Comparison of ENCODE assay signal across 8 mouse cellular contexts in genomic region chr15:102516728-102517404, GRCm38 (mm10). TPM values are rescaled to one million over a fixed set of nuclear protein-coding genes. Genes with fewer than 3 reads are reported as not detected.
DNase-seq lines count a peak whose midpoint lies in the region; ATAC-seq and TF ChIP-seq lines count a peak whose summit lies in the region.

Gene Map3k12, minus strand, starts transcription at chr15:102517064.

- H3K4me2 ChIP-seq in hindbrain, embryonic 11.5 days (replicated peaks; ENCODE audit: low read depth, low read length) = peak within 1 kb of the TSS; percentile 82
- peak within 1 kb of the TSS; percentile 88 for H3K4me2 ChIP-seq in lung, postnatal 0 days (replicated peaks; ENCODE audit: low read depth, low read length)

- peak; percentile 65 for DNase-seq in NIH3T3 (ENCODE audit: low read depth)
- DNase-seq in cerebellum, adult 9-11 months = peak; percentile 92
- peak; percentile 68 to 79 for DNase-seq in frontal cortex, postnatal 10 days (ENCODE audit: low spot score in 2 of 2)
- peak; percentile 83 for DNase-seq in hindbrain, embryonic 11.5 days (ENCODE audit: low spot score)
- peak; percentile 76 to 82 for DNase-seq in layer of hippocampus, postnatal 10 days (ENCODE audit: low spot score in 2 of 2)
- peak; percentile 81 for DNase-seq in lung, postnatal 0 days (ENCODE audit: low spot score)
- peak; percentile 76 for DNase-seq in retina, postnatal 1 day
- DNase-seq in thymus, postnatal 4 days = peak; percentile 77

- WGBS in hindbrain, embryonic 11.5 days = 1% methylated on average over 32 of the region's 43 CpGs
- WGBS in lung, postnatal 0 days = under 1% methylated on average over 42 of the region's 43 CpGs

- peak within 1 kb of the TSS; percentile 79 for H3K9ac ChIP-seq in hindbrain, embryonic 11.5 days (ENCODE audit: low read depth, low read length)
- peak within 1 kb of the TSS; percentile 43 for H3K9ac ChIP-seq in lung, postnatal 0 days (replicated peaks; ENCODE audit: low read depth)

- peak; percentile 36 for ATAC-seq in hindbrain, embryonic 11.5 days (ENCODE audit: low FRiP score)
- ATAC-seq in lung, postnatal 0 days = no peak

- no peaks in the 10 kb centered on the region for H3K9me3 ChIP-seq in hindbrain, embryonic 11.5 days (ENCODE audit: control insufficient read depth, low read length)
- H3K9me3 ChIP-seq in lung, postnatal 0 days (ENCODE audit: low read length) = no peaks in the 10 kb centered on the region

- 0 out of 2 replicates have a peak, but pooled peaks cover 3% of the 10 kb centered on the region for H3K36me3 ChIP-seq in hindbrain, embryonic 11.5 days (ENCODE audit: control insufficient read depth, insufficient read depth, low read length)
- no peaks in the 10 kb centered on the region for H3K36me3 ChIP-seq in lung, postnatal 0 days (ENCODE audit: insufficient read depth, low read length)

- H3K4me1 ChIP-seq in hindbrain, embryonic 11.5 days (replicated peaks; ENCODE audit: control insufficient read depth, insufficient read depth, low read length) = peaks cover 10% of the 10 kb centered on the region
- no peaks in the 10 kb centered on the region for H3K4me1 ChIP-seq in lung, postnatal 0 days (ENCODE audit: insufficient read depth, low read depth, low read length)

- H3K27me3 ChIP-seq in hindbrain, embryonic 11.5 days (ENCODE audit: control insufficient read depth, insufficient read depth, low read length) = no peaks in the 10 kb centered on the region
- H3K27me3 ChIP-seq in lung, postnatal 0 days (replicated peaks; ENCODE audit: insufficient read depth, low read length) = no peaks in the 10 kb centered on the region

- TF ChIP-seq EP300 in lung, postnatal 0 days (IDR thresholded peaks at IDR 0.05) = no peak

- H3K27ac ChIP-seq in hindbrain, embryonic 11.5 days (ENCODE audit: low read depth, low read length) = peak within 1 kb of the TSS; percentile 97
- H3K27ac ChIP-seq in lung, postnatal 0 days (ENCODE audit: low read length) = peak within 1 kb of the TSS; percentile 75

- H3K4me3 ChIP-seq in hindbrain, embryonic 11.5 days (ENCODE audit: low read depth, low read length) = peak within 1 kb of the TSS; percentile 60
- H3K4me3 ChIP-seq in lung, postnatal 0 days (ENCODE audit: low read depth, low read length) = peak within 1 kb of the TSS; percentile 60

- TF ChIP-seq CTCF in lung, postnatal 0 days (IDR thresholded peaks at IDR 0.05) = peak; percentile 40

RNA-seq across cellular contexts. Expression of gene Map3k12, which starts in this region (rescaled TPM):
- 21.2 and 23.8 TPM in 2 replicates for polyA plus RNA-seq in hindbrain, embryonic 11.5 days (2014; fragmentation: Nextera tagmentation; extraction: Ambion mirVana)
- 10 to 100 TPM; 83.2 to 88.9 TPM for total RNA-seq in layer of hippocampus, postnatal 10 days (2021)
- 4.2 and 4.9 TPM in 2 replicates for polyA plus RNA-seq in lung, postnatal 0 days (2015; fragmentation: Nextera tagmentation; extraction: Ambion mirVana)
